Mouse (Mus musculus) C2C12 (cell line): Measurements from ENCODE around the gene Cyp2t4.

Source experiments
- CTCF ChIP-seq: IDR thresholded peaks from one replicate; pipeline ENCODE4 v1.5.1; 2011; ENCODE audit not compliant: control insufficient read depth, insufficient read depth, insufficient read length
- MYOG ChIP-seq: IDR thresholded peaks from one replicate; pipeline ENCODE4 v1.6.1; 2011; ENCODE audit not compliant: control insufficient read depth, insufficient read length; ENCODE audit errors: extremely low read depth

- no peak for TF ChIP-seq CTCF
- no peak for TF ChIP-seq MYOG
Measured at GRCm38 (mm10) chr7:27111987-27112386, 41.5 kb upstream of the Cyp2t4 start.
